Mouse (Mus musculus): ENCODE data around the gene Adcy4.

Gene Adcy4

GRCm38 (mm10) chr14:55747051-55747847 lies 36.6 kb downstream of the Adcy4 start:
- DNase-seq: no peak

GRCm38 (mm10) chr14:55745861-55746237 lies 38.0 kb downstream of the Adcy4 start:
- DNase-seq: no peak

GRCm38 (mm10) chr14:55745180-55745860 lies 38.6 kb downstream of the Adcy4 start, which contains the start of the genes Dhrs1 and Nop9:
Gene Dhrs1 (minus strand): TSS chr14:55745690.
Gene Nop9 (plus strand): TSS chr14:55745693.
- DNase-seq: peak; percentile 84

- DNase-seq: peak; percentile 77
Measured at GRCm38 (mm10) chr14:55743711-55744110, 40.2 kb downstream of the Adcy4 start.

- no peak for DNase-seq
Measured at GRCm38 (mm10) chr14:55737086-55737687, 46.7 kb downstream of the Adcy4 start.

GRCm38 (mm10) chr14:55735758-55736157 lies 48.1 kb downstream of the Adcy4 start:
- DNase-seq: no peak

- no peak for DNase-seq
Measured at GRCm38 (mm10) chr14:55735334-55735733, 48.6 kb downstream of the Adcy4 start.

GRCm38 (mm10) chr14:55734869-55735268 lies 49.0 kb downstream of the Adcy4 start:
- DNase-seq: no peak

- no peak for DNase-seq
Measured at GRCm38 (mm10) chr14:55733889-55734288, 50.0 kb downstream of the Adcy4 start.

GRCm38 (mm10) chr14:55730531-55731032 lies 53.3 kb downstream of the Adcy4 start:
- no peak for DNase-seq

GRCm38 (mm10) chr14:55730116-55730515 lies 53.8 kb downstream of the Adcy4 start:
- no peak for DNase-seq

GRCm38 (mm10) chr14:55727889-55728685 lies 55.8 kb downstream of the Adcy4 start:
- no peak for DNase-seq

GRCm38 (mm10) chr14:55726261-55726660 lies 57.6 kb downstream of the Adcy4 start:
- DNase-seq: no peak

- no peak for DNase-seq
Measured at GRCm38 (mm10) chr14:55724411-55724871, 59.5 kb downstream of the Adcy4 start.

- DNase-seq: no peak
Measured at GRCm38 (mm10) chr14:55723433-55723832, 60.5 kb downstream of the Adcy4 start.

GRCm38 (mm10) chr14:55722438-55722945 lies 61.4 kb downstream of the Adcy4 start:
- no peak for DNase-seq

GRCm38 (mm10) chr14:55721700-55722437 lies 62.0 kb downstream of the Adcy4 start, which contains the start of gene Rabggta:
Gene Rabggta (minus strand): TSS chr14:55722263.
- DNase-seq: peak; percentile 94

- DNase-seq: peak; percentile 24
Measured at GRCm38 (mm10) chr14:55721076-55721475, 62.8 kb downstream of the Adcy4 start.

- peak; percentile 34 for DNase-seq
Measured at GRCm38 (mm10) chr14:55720666-55721065, 63.2 kb downstream of the Adcy4 start.

GRCm38 (mm10) chr14:55719737-55720136 lies 64.2 kb downstream of the Adcy4 start:
- DNase-seq: no peak
